Mouse (Mus musculus) liver, adult 2 months (tissue): ENCODE data around the gene 4930402F06Rik. TPM values are rescaled to one million over a fixed set of nuclear protein-coding genes. Genes with fewer than 3 reads are reported as not detected.

ENCODE experiments used
- DNase-seq: peaks from one replicate; pipeline ENCODE4 v3.0.0-alpha.2; 2011; ENCODE audit warnings: low read depth, low spot score; ENCODE audit errors: extremely low read depth
- H3K27ac ChIP-seq: fragments of 200-500 bp; replicated peaks from 2 replicates; pipeline ENCODE4 v1.5.1; 2012; ENCODE audit warnings: low read depth, mild to moderate bottlenecking, control low read depth, inconsistent platforms, low read length; ENCODE audit not compliant: insufficient read depth
- H3K27me3 ChIP-seq: fragments of 200-500 bp; 2 replicates; pipeline ENCODE4 v1.6.1; 2012; ENCODE audit warnings: mild to moderate bottlenecking, moderate library complexity, low read length, inconsistent platforms; ENCODE audit not compliant: control insufficient read depth, insufficient read depth
- H3K36me3 ChIP-seq: fragments of 200-500 bp; 2 replicates; pipeline ENCODE4 v1.6.1; 2012; ENCODE audit warnings: low read length, inconsistent platforms; ENCODE audit not compliant: control insufficient read depth, insufficient read depth
- H3K4me1 ChIP-seq: fragments of 200-500 bp; 2 replicates; pipeline ENCODE4 v1.6.1; 2011; ENCODE audit warnings: low read length; ENCODE audit not compliant: control insufficient read depth, insufficient read depth
- H3K4me3 ChIP-seq: fragments of 200-500 bp; 2 replicates; pipeline ENCODE4 v1.5.1; 2011; ENCODE audit warnings: low read depth, mild to moderate bottlenecking, control low read depth, low read length, moderate library complexity; ENCODE audit not compliant: insufficient read depth
- H3K79me2 ChIP-seq: fragments of 200-500 bp; 2 replicates; pipeline ENCODE4 v1.6.1; 2012; ENCODE audit warnings: inconsistent platforms, mild to moderate bottlenecking, low read length, moderate library complexity; ENCODE audit not compliant: control insufficient read depth, insufficient read depth
- H3K9ac ChIP-seq: fragments of 200-500 bp; 2 replicates; pipeline ENCODE4 v1.6.1; 2012; ENCODE audit warnings: low read depth, mild to moderate bottlenecking, control low read depth, inconsistent platforms, low read length
- CTCF ChIP-seq: fragments of 200-500 bp; IDR thresholded peaks from 2 replicates; pipeline ENCODE4 v1.5.1; 2011; ENCODE audit warnings: low read depth, low read length, control low read depth
- POLR2A ChIP-seq: fragments of 200-500 bp; IDR thresholded peaks from 2 replicates; pipeline ENCODE4 v1.6.1; 2011; ENCODE audit warnings: low read length, control low read depth; ENCODE audit not compliant: insufficient read depth; ENCODE audit errors: extremely low read depth
- WGBS: fragments of 180-500 bp; shearing (Covaris S2); methylation state at CpG from one replicate; pipeline ENCODE4 v1.1.7; 2018; 5-methylcytosine and 5-hydroxymethylcytosine counted together
- polyA plus RNA-seq: library from polyadenylated mRNA; depleted of rRNA; stranded (reverse); fragments of >200 nt; gene quantifications from 2 replicates; pipeline ENCODE4 v1.2.3, GENCODE M21; 2012
- total RNA-seq: library from RNA; depleted of rRNA; stranded (reverse); fragments of >200 nt; gene quantifications from 2 replicates; pipeline ENCODE4 v1.2.3, GENCODE M21; 2014

The 4930402F06Rik gene
- total and polyA plus RNA-seq, 2 experiments = not detected

GRCm38 (mm10) chr2:35423711-35424339, 26.9 kb upstream of the 4930402F06Rik start:
- Histone ChIP-seq H3K79me2 (no peaks in the 10 kb centered on the region), H3K4me1 (no peaks in the 10 kb centered on the region), H3K36me3 (no peaks in the 10 kb centered on the region; the same call in 1 of the 2 replicates), H3K9ac (no peak overlapping the region), H3K27ac (no peak overlapping the region), H3K4me3 (no peak overlapping the region), H3K27me3 (no peaks in the 10 kb centered on the region)
- TF ChIP-seq POLR2A (no peak), CTCF (no peak)
- 100% methylated on average over 1 of the region's 1 CpGs for WGBS
- DNase-seq = no peak

GRCm38 (mm10) chr2:35422384-35422783, 25.4 kb upstream of the 4930402F06Rik start:
- WGBS = 92% methylated on average over 3 of the region's 3 CpGs
- Histone ChIP-seq H3K27ac (no peak overlapping the region), H3K4me1 (no peaks in the 10 kb centered on the region), H3K27me3 (no peaks in the 10 kb centered on the region), H3K36me3 (no peaks in the 10 kb centered on the region; the same call in 1 of the 2 replicates), H3K4me3 (no peak overlapping the region), H3K9ac (no peak overlapping the region), H3K79me2 (no peaks in the 10 kb centered on the region)
- TF ChIP-seq POLR2A (no peak), CTCF (no peak)
- no peak for DNase-seq

- Histone ChIP-seq H3K9ac (no peak overlapping the region), H3K4me3 (no peak overlapping the region), H3K27me3 (no peaks in the 10 kb centered on the region), H3K4me1 (no peaks in the 10 kb centered on the region), H3K79me2 (no peaks in the 10 kb centered on the region), H3K27ac (no peak overlapping the region), H3K36me3 (no peaks in the 10 kb centered on the region; the same call in 1 of the 2 replicates)
- DNase-seq = no peak
- WGBS = 76% methylated on average over 1 of the region's 1 CpGs
- TF ChIP-seq POLR2A (no peak), CTCF (no peak)
Observed at GRCm38 (mm10) chr2:35420681-35421080, 23.7 kb upstream of the 4930402F06Rik start.

DNA sequence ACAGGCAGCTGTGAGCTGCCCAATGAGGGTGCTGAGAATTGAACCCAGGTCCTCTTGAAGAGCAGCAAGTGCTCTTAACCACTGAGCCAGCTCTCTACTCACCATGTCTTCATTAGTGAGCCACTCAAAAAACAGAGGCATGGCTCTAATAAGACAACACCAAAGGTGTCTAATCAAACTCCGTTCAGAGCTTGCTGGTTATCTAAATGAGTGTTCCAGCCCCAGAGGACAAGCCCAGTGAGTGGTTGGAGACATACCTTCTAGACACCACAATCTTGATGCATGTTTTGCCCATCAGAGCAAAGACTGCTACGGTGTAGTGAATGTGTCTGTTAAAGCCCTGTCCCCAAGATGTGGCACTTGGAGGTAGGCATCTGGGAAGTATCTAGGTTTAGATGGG, 22.7 kb upstream of the 4930402F06Rik start:
- Histone ChIP-seq H3K4me3 (no peak overlapping the region), H3K27ac (no peak overlapping the region), H3K79me2 (no peaks in the 10 kb centered on the region), H3K36me3 (no peaks in the 10 kb centered on the region; the same call in 1 of the 2 replicates), H3K9ac (no peak overlapping the region), H3K27me3 (no peaks in the 10 kb centered on the region), H3K4me1 (no peaks in the 10 kb centered on the region)
- TF ChIP-seq CTCF (no peak), POLR2A (no peak)
- DNase-seq = no peak
- 95% methylated on average over 2 of the region's 2 CpGs for WGBS

DNA sequence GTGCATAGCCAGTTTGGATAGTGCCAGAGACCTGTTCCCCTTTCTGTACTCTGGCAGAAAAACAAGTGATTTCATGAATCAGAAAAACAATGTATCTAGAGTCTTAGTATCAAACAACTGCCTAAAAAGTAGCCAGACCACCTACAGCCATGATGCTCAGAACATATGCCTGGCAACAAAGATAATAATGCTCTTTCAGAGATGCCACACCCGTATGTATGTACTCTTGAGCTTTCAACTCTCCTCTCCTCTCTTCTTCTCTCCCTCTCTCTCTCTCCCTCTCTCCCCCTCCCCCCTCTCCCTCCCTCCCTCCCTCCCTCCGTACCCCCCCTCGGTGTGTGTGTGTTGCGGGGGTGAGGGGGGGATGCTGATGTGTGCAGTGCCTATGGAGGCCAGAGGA, 22.3 kb upstream of the 4930402F06Rik start:
- WGBS = 96% methylated on average over 4 of the region's 4 CpGs
- no peaks in the 10 kb centered on the region for H3K4me1 ChIP-seq

DNA sequence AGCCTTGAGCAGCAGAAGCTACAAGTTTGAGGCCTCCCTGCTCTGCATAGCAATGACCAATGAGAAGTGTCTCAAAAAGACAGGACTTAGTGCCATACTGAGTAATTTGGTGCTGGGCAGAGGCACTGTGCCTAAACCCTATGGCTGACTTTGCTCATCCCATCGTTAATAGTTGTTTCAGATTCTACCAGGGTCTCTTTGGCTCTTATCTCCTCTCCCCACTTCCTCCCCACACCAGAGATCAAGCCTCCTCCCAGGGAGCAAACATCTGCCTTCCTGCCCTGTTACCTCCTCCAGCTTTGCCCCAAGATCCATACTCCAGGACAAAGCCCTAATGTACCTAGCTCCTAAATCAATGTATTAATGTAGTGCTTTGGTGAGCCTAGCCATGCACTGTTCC, 20.3 kb upstream of the 4930402F06Rik start:
- no peaks in the 10 kb centered on the region for H3K4me1 ChIP-seq
- no peak for TF ChIP-seq CTCF
- TF ChIP-seq POLR2A = no peak
- H3K27me3 ChIP-seq = no peaks in the 10 kb centered on the region
- H3K4me3 ChIP-seq = no peak overlapping the region
- 75% methylated on average over 1 of the region's 1 CpGs for WGBS
- H3K36me3 ChIP-seq = no peaks in the 10 kb centered on the region; the same call in 1 of the 2 replicates
- H3K27ac ChIP-seq = no peak overlapping the region
- no peaks in the 10 kb centered on the region for H3K79me2 ChIP-seq
- no peak for DNase-seq
- H3K9ac ChIP-seq = no peak overlapping the region

More for the DNA sequence above, 22.3 kb upstream of the 4930402F06Rik start:
- no peak for TF ChIP-seq CTCF
- TF ChIP-seq POLR2A = no peak
- H3K36me3 ChIP-seq = no peaks in the 10 kb centered on the region; the same call in 1 of the 2 replicates
- no peak overlapping the region for H3K9ac ChIP-seq
- H3K79me2 ChIP-seq = no peaks in the 10 kb centered on the region
- no peak overlapping the region for H3K4me3 ChIP-seq
- no peak overlapping the region for H3K27ac ChIP-seq
- no peak for DNase-seq
- H3K27me3 ChIP-seq = no peaks in the 10 kb centered on the region
